Mouse (Mus musculus) spleen, postnatal 4 days (tissue): Measurements from ENCODE around the gene Olfr1419.
"Not testable (repeated sequence)": the region's sequence is repeated elsewhere in the genome, so short reads cannot be mapped to it uniquely, and the experiment has no call there.

ENCODE experiments used
- DNase-seq, 2 experiments: peaks; one replicate each; pipeline ENCODE4 v3.0.0; 2022; ENCODE audit warnings: low spot score in 2 of 2

Olfr1419 gene

GRCm38 (mm10) chr19:11875006-11875405 is at the start of gene Olfr1419:
Olfr1419 (minus strand) TSS chr19:11875106.
- no peak for DNase-seq

GRCm38 (mm10) chr19:11922515-11922914 is 47.6 kb upstream of the Olfr1419 start:
- DNase-seq: not testable (repeated sequence)

- DNase-seq: no peak
Observed at GRCm38 (mm10) chr19:11922068-11922467, 47.2 kb upstream of the Olfr1419 start.

GRCm38 (mm10) chr19:11915804-11916203 is 40.9 kb upstream of the Olfr1419 start:
- DNase-seq: no peak

- peak; percentile 44 to 76 for DNase-seq
Observed at GRCm38 (mm10) chr19:11912533-11913121, 37.7 kb upstream of the Olfr1419 start.

GRCm38 (mm10) chr19:11912037-11912532 is 37.2 kb upstream of the Olfr1419 start, which contains the start of gene Patl1:
Patl1 (plus strand) TSS chr19:11912399.
- peak; percentile 97 to 99 for DNase-seq

GRCm38 (mm10) chr19:11911603-11912002 is 36.7 kb upstream of the Olfr1419 start:
- DNase-seq: peak in 1 of 2 experiments; percentile 62

GRCm38 (mm10) chr19:11911021-11911420 is 36.1 kb upstream of the Olfr1419 start:
- no peak for DNase-seq

- no peak for DNase-seq
Observed at GRCm38 (mm10) chr19:11886265-11886664, 11.4 kb upstream of the Olfr1419 start, which contains the start of gene Olfr1420. Olfr1420 (plus strand) TSS chr19:11886565.

GRCm38 (mm10) chr19:11878404-11878803 is 3.5 kb upstream of the Olfr1419 start:
- DNase-seq: not testable (repeated sequence)

GRCm38 (mm10) chr19:11867837-11868236 is 7.1 kb downstream of the Olfr1419 start:
- DNase-seq: no peak

- no peak for DNase-seq
Observed at GRCm38 (mm10) chr19:11860966-11861365, 13.9 kb downstream of the Olfr1419 start, which contains the start of gene Olfr1418. Olfr1418 (minus strand) TSS chr19:11861066.

- no peak for DNase-seq
Observed at GRCm38 (mm10) chr19:11856506-11856905, 18.4 kb downstream of the Olfr1419 start.

GRCm38 (mm10) chr19:11854821-11855220 is 20.1 kb downstream of the Olfr1419 start:
- DNase-seq: no peak

- DNase-seq: no peak
Observed at GRCm38 (mm10) chr19:11852652-11853051, 22.3 kb downstream of the Olfr1419 start.

- DNase-seq: no peak
Observed at GRCm38 (mm10) chr19:11846333-11846732, 28.6 kb downstream of the Olfr1419 start.

- DNase-seq: no peak
Observed at GRCm38 (mm10) chr19:11839119-11839518, 35.8 kb downstream of the Olfr1419 start, which contains the start of gene Olfr1417. Olfr1417 (minus strand) TSS chr19:11839219.

- no peak for DNase-seq
Observed at GRCm38 (mm10) chr19:11823346-11824065, 51.4 kb downstream of the Olfr1419 start.

- no peak for DNase-seq
Observed at GRCm38 (mm10) chr19:11820211-11820610, 54.7 kb downstream of the Olfr1419 start.

- DNase-seq: peak; percentile 65 to 87
Observed at GRCm38 (mm10) chr19:11819800-11820199, 55.1 kb downstream of the Olfr1419 start.

GRCm38 (mm10) chr19:11819143-11819700 is 55.7 kb downstream of the Olfr1419 start, which contains the start of gene Stx3:
Stx3 (minus strand) TSS chr19:11819403.
- no peak for DNase-seq
